In genomic region chr4:54064331-54064730, GRCm38 (mm10) we compare ENCODE assay signal across 25 mouse cellular contexts.
DNase-seq lines count a peak whose midpoint lies in the region; ATAC-seq and TF ChIP-seq lines count a peak whose summit lies in the region.
"Had no signal": no experiment of that assay in that cellular context is flagged by ENCODE, and none has a peak within 500 bp of the region (broad histone marks: within the 10 kb centered on the region; RNA-seq: fewer than 3 reads in every experiment).

No protein-coding gene starts in this region.

- H3K4me2 ChIP-seq in kidney, embryonic 14.5 days (replicated peaks; ENCODE audit: low read depth, low read length), result no peak overlapping the region
- H3K4me2 ChIP-seq: embryonic facial prominence, embryonic 12.5 days; forebrain, embryonic 12.5 days; heart, embryonic 15.5 days; hindbrain, embryonic 14.5 days; limb, embryonic 13.5 days; liver, embryonic 13.5 days; midbrain, embryonic 12.5 days; neural tube, embryonic 15.5 days had no signal

- no peaks in the 10 kb centered on the region for H3K36me3 ChIP-seq in kidney, embryonic 14.5 days (ENCODE audit: control insufficient read depth, insufficient read depth, low read length)
- H3K36me3 ChIP-seq: embryonic facial prominence, embryonic 12.5 days; forebrain, embryonic 12.5 days; heart, embryonic 15.5 days; limb, embryonic 13.5 days; liver, embryonic 13.5 days; midbrain, embryonic 12.5 days; neural tube, embryonic 15.5 days had no signal

- peak in 1 of 2 experiments; percentile 23 for DNase-seq in layer of hippocampus, adult 2 months (ENCODE audit: low spot score in 2 of 2)
- no peak for DNase-seq in layer of hippocampus, postnatal 10 days (ENCODE audit: low spot score in 2 of 2)
- DNase-seq in right cerebral cortex, adult 18-20 months, result peak; percentile 51
- no peak for DNase-seq in right cerebral cortex, postnatal 14 days
- peak; percentile 16 to 25 for DNase-seq in left cerebral cortex, postnatal 36 days (ENCODE audit: low spot score in 2 of 2)
- DNase-seq: adrenal gland, adult 2 months; cerebellum, adult 18-20 months; cerebellum, postnatal 25 days; gastrocnemius, postnatal 36 days; heart, postnatal 4 days; kidney, adult 18-20 months; kidney, postnatal 10 days; liver, embryonic 13.5 days; lung, adult 2 months; thymus, postnatal 25 days had no signal

- intact Hi-C loops in left cerebral cortex, postnatal 36 days (cut with DNase I), result no loop called here

- H3K9ac ChIP-seq in kidney, embryonic 14.5 days (ENCODE audit: low read depth, low read length), result no peak overlapping the region
- H3K9ac ChIP-seq: embryonic facial prominence, embryonic 12.5 days; forebrain, embryonic 12.5 days; heart, embryonic 15.5 days; hindbrain, embryonic 14.5 days; limb, embryonic 13.5 days; liver, embryonic 13.5 days; midbrain, embryonic 12.5 days; neural tube, embryonic 15.5 days had no signal

- H3K27me3 ChIP-seq in kidney, embryonic 14.5 days (ENCODE audit: control insufficient read depth, insufficient read depth, low read length), result no peaks in the 10 kb centered on the region
- H3K27me3 ChIP-seq: embryonic facial prominence, embryonic 12.5 days; forebrain, embryonic 12.5 days; heart, embryonic 15.5 days; limb, embryonic 13.5 days; liver, embryonic 13.5 days; midbrain, embryonic 12.5 days; neural tube, embryonic 15.5 days had no signal

- ATAC-seq in cerebellum, adult (ENCODE audit: insufficient number of reproducible peaks, low FRiP score, low TSS enrichment), result no peak
- no peak for ATAC-seq in kidney, embryonic 14.5 days (ENCODE audit: low FRiP score, low TSS enrichment)
- ATAC-seq: inflammation-experienced regulatory T-cells, adult 6 months had no signal

- peaks cover under 1% of the 10 kb centered on the region; the same call in 1 of the 2 replicates for H3K9me3 ChIP-seq in kidney, embryonic 14.5 days (ENCODE audit: control insufficient read depth, low read length)
- H3K9me3 ChIP-seq: heart, embryonic 15.5 days; liver, embryonic 13.5 days had no signal

- H3K4me3 ChIP-seq in layer of hippocampus, adult 2 months, result no peak overlapping the region
- no peak overlapping the region for H3K4me3 ChIP-seq in kidney, embryonic 14.5 days (ENCODE audit: low read length)
- H3K4me3 ChIP-seq: embryonic facial prominence, embryonic 12.5 days; forebrain, embryonic 12.5 days; heart, embryonic 15.5 days; limb, embryonic 13.5 days; liver, embryonic 13.5 days; midbrain, embryonic 12.5 days; neural tube, embryonic 15.5 days had no signal

- WGBS in kidney, embryonic 14.5 days, result 94% methylated on average over 4 of the region's 4 CpGs

- no peaks in the 10 kb centered on the region for H3K4me1 ChIP-seq in kidney, embryonic 14.5 days (ENCODE audit: control insufficient read depth, insufficient read depth, low read length)
- H3K4me1 ChIP-seq: embryonic facial prominence, embryonic 12.5 days; forebrain, embryonic 12.5 days; heart, embryonic 15.5 days; liver, embryonic 13.5 days; midbrain, embryonic 12.5 days; neural tube, embryonic 15.5 days had no signal

- TF ChIP-seq CTCF in layer of hippocampus, adult 2 months (conservative IDR thresholded peaks at IDR 0.05), result no peak

- peak overlapping the region; percentile 59 for H3K27ac ChIP-seq in layer of hippocampus, adult 2 months
- no peak overlapping the region for H3K27ac ChIP-seq in kidney, embryonic 14.5 days (ENCODE audit: low read depth, low read length)
- H3K27ac ChIP-seq: embryonic facial prominence, embryonic 12.5 days; forebrain, embryonic 12.5 days; heart, embryonic 15.5 days; hindbrain, embryonic 14.5 days; limb, embryonic 13.5 days; liver, embryonic 13.5 days; midbrain, embryonic 12.5 days; neural tube, embryonic 15.5 days had no signal

Comparison
In these comparisons a context has a peak if more than half of its experiments do, and no peak if none do; other contexts are left out.
1. DNase-seq: peak in right cerebral cortex, adult 18-20 months (single experiment) and left cerebral cortex, postnatal 36 days (2 of 2); none in layer of hippocampus, postnatal 10 days (0 of 2) and right cerebral cortex, postnatal 14 days (single experiment).